In the genomic region with DNA sequence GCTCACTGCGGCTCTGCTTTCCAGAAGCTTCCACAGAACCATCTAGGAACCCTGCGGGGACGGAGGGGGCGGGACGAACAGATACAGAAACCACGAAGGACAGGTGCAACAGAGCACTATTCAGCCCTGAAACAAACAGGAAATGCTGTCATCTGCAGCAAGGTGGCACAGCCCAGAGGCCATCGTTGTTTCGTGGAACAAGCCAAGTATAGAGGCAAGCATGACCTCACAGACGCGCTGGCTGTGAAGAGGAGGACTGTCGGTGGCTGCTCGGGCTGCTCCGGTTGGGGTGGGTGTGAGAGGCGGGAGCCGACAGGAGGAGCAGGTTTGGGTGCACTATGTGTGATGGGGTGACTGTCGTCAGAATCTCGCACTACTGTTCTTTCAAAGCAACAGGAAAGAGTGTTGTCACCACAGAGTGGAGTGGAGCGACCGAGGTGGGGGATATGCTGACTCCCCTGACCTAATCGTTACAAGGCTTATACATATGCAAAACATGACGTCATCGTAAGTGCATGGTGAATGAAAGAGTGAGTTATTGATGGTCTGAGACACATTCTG, we compare ENCODE assay signal across 8 mouse cellular contexts. TPM values are rescaled to one million over a fixed set of nuclear protein-coding genes. Genes with fewer than 3 reads are reported as not detected.
DNase-seq lines count a peak whose midpoint lies in the region; ATAC-seq lines count a peak whose summit lies in the region.

No protein-coding gene starts in this region.

- no peak overlapping the region; the same call in 1 of the 2 replicates for H3K9ac ChIP-seq in kidney, embryonic 16.5 days (replicated peaks; ENCODE audit: low read length)
- H3K9ac ChIP-seq in intestine, embryonic 16.5 days (ENCODE audit: low read depth, low read length): no peak overlapping the region

- DNase-seq in kidney, adult 18-20 months: no peak
- no peak for DNase-seq in gastrocnemius, postnatal 4 days (ENCODE audit: low spot score in 2 of 2)
- no peak for DNase-seq in frontal cortex, adult 2 months (ENCODE audit: extremely low spot score in 1 of 2, low spot score in 1 of 2)
- no peak for DNase-seq in heart, postnatal 4 days

- H3K4me2 ChIP-seq in kidney, embryonic 16.5 days (replicated peaks; ENCODE audit: low read depth, low read length): peak overlapping the region; percentile 42
- peak overlapping the region; percentile 37 for H3K4me2 ChIP-seq in intestine, embryonic 16.5 days (ENCODE audit: low read depth, low read length)

- no peaks in the 10 kb centered on the region for H3K9me3 ChIP-seq in kidney, embryonic 16.5 days (ENCODE audit: low read length)
- H3K9me3 ChIP-seq in intestine, embryonic 16.5 days (ENCODE audit: control insufficient read depth, low read length): no peaks in the 10 kb centered on the region

- WGBS in kidney, embryonic 16.5 days: 17% methylated on average over 22 of the region's 22 CpGs
- WGBS in intestine, embryonic 16.5 days: 24% methylated on average over 22 of the region's 22 CpGs

- H3K36me3 ChIP-seq in kidney, embryonic 16.5 days (ENCODE audit: insufficient read depth, low read length): no peaks in the 10 kb centered on the region
- no peaks in the 10 kb centered on the region for H3K36me3 ChIP-seq in intestine, embryonic 16.5 days (ENCODE audit: control insufficient read depth, insufficient read depth, low read length)

- no peaks in the 10 kb centered on the region for H3K27me3 ChIP-seq in kidney, embryonic 16.5 days (ENCODE audit: insufficient read depth, low read length)
- no peaks in the 10 kb centered on the region for H3K27me3 ChIP-seq in intestine, embryonic 16.5 days (replicated peaks; ENCODE audit: control insufficient read depth, insufficient read depth, low read length)

- ATAC-seq in kidney, embryonic 16.5 days (ENCODE audit: low FRiP score, low TSS enrichment): peak; percentile 39; the same call in 1 of the 2 replicates
- peak; percentile 33 for ATAC-seq in common myeloid progenitor, adult 5-6 weeks (replicated peaks; ENCODE audit: low read depth, poor library complexity, severe bottlenecking)
- no peak for ATAC-seq in intestine, embryonic 16.5 days
- peak; percentile 59 for ATAC-seq in neutrophil, adult 5-6 weeks (ENCODE audit: extremely low read depth, insufficient number of reproducible peaks, low FRiP score, poor library complexity, severe bottlenecking)

- peak overlapping the region; percentile 4; the same call in 1 of the 2 replicates for H3K4me3 ChIP-seq in kidney, embryonic 16.5 days (ENCODE audit: low read length)
- H3K4me3 ChIP-seq in intestine, embryonic 16.5 days (ENCODE audit: low read length): peak overlapping the region; percentile 18; the same call in 1 of the 2 replicates

- no peak overlapping the region for H3K27ac ChIP-seq in kidney, embryonic 16.5 days (ENCODE audit: low read length)
- H3K27ac ChIP-seq in intestine, embryonic 16.5 days (ENCODE audit: low read length): no peak overlapping the region

- H3K4me1 ChIP-seq in kidney, embryonic 16.5 days (ENCODE audit: insufficient read depth, low read length): peaks cover 11% of the 10 kb centered on the region
- peaks cover 8% of the 10 kb centered on the region for H3K4me1 ChIP-seq in intestine, embryonic 16.5 days (ENCODE audit: control insufficient read depth, insufficient read depth, low read length)

RNA-seq across cellular contexts. Expression of gene Lmtk3, which starts 4.4 kb away (rescaled TPM):
- polyA plus RNA-seq in kidney, embryonic 16.5 days (2015; fragmentation: Nextera tagmentation; extraction: Ambion mirVana): 1.3 and 1.8 TPM in 2 replicates
- not detected in 2 replicates for total RNA-seq in common myeloid progenitor, adult 5-6 weeks (2017)
- polyA plus RNA-seq in intestine, embryonic 16.5 days (2015; fragmentation: Nextera tagmentation; extraction: Ambion mirVana): 0.47 and 0.51 TPM in 2 replicates
- not detected in 2 replicates for total RNA-seq in neutrophil, adult 5-6 weeks (2017)
- total RNA-seq in gastrocnemius, postnatal 4 days (2021): under 1 TPM; 0.54 to 0.65 TPM
- polyA plus RNA-seq in frontal cortex, adult 2 months (2012; rRNA removed): 170 and 198 TPM in 2 replicates
- under 1 TPM; 0.10 to 0.16 TPM for total RNA-seq in heart, postnatal 4 days (2021)

RNA-seq across cellular contexts. Expression of gene Sult2b1, which starts 5.3 kb away (rescaled TPM):
- 1.9 and 2.5 TPM in 2 replicates for polyA plus RNA-seq in kidney, embryonic 16.5 days (2015; fragmentation: Nextera tagmentation; extraction: Ambion mirVana)
- 0.37 TPM in 1 of 2 replicates, not detected in the other for total RNA-seq in common myeloid progenitor, adult 5-6 weeks (2017)
- polyA plus RNA-seq in intestine, embryonic 16.5 days (2015; fragmentation: Nextera tagmentation; extraction: Ambion mirVana): 3.9 and 4.8 TPM in 2 replicates
- 0.49 TPM in 1 of 2 replicates, not detected in the other for total RNA-seq in neutrophil, adult 5-6 weeks (2017)
- under 1 TPM in 1 of 2 experiments, not detected in 1; 0.60 TPM for total RNA-seq in gastrocnemius, postnatal 4 days (2021)
- polyA plus RNA-seq in frontal cortex, adult 2 months (2012; rRNA removed): 15.2 and 17.7 TPM in 2 replicates
- total RNA-seq in heart, postnatal 4 days (2021): not detected

RNA-seq across cellular contexts. Expression of gene Cyth2, which starts 35.2 kb away (rescaled TPM):
- polyA plus RNA-seq in kidney, embryonic 16.5 days (2015; fragmentation: Nextera tagmentation; extraction: Ambion mirVana): 125 and 126 TPM in 2 replicates
- total RNA-seq in common myeloid progenitor, adult 5-6 weeks (2017): 29.2 and 43.8 TPM in 2 replicates
- 77.1 and 78.2 TPM in 2 replicates for polyA plus RNA-seq in intestine, embryonic 16.5 days (2015; fragmentation: Nextera tagmentation; extraction: Ambion mirVana)
- 79.6 and 94.0 TPM in 2 replicates for total RNA-seq in neutrophil, adult 5-6 weeks (2017)
- total RNA-seq in gastrocnemius, postnatal 4 days (2021): 10 to 100 TPM; 56.1 to 61.5 TPM
- 158 and 167 TPM in 2 replicates for polyA plus RNA-seq in frontal cortex, adult 2 months (2012; rRNA removed)
- total RNA-seq in heart, postnatal 4 days (2021): 100 to 1,000 TPM; 105 to 107 TPM

RNA-seq across cellular contexts. Expression of gene Kcnj14, which starts 45.4 kb away (rescaled TPM):
- polyA plus RNA-seq in kidney, embryonic 16.5 days (2015; fragmentation: Nextera tagmentation; extraction: Ambion mirVana): 1.9 TPM in 2 replicates
- not detected in 2 replicates for total RNA-seq in common myeloid progenitor, adult 5-6 weeks (2017)
- polyA plus RNA-seq in intestine, embryonic 16.5 days (2015; fragmentation: Nextera tagmentation; extraction: Ambion mirVana): 0.65 and 0.78 TPM in 2 replicates
- total RNA-seq in neutrophil, adult 5-6 weeks (2017): 0.23 TPM in 1 of 2 replicates, not detected in the other
- under 1 TPM; 0.39 TPM for total RNA-seq in gastrocnemius, postnatal 4 days (2021)
- polyA plus RNA-seq in frontal cortex, adult 2 months (2012; rRNA removed): 2.1 and 2.6 TPM in 2 replicates
- total RNA-seq in heart, postnatal 4 days (2021): under 1 TPM; 0.34 to 0.38 TPM

RNA-seq across cellular contexts. Expression of gene Grwd1, which starts 51.6 kb away (rescaled TPM):
- polyA plus RNA-seq in kidney, embryonic 16.5 days (2015; fragmentation: Nextera tagmentation; extraction: Ambion mirVana): 87.4 and 87.9 TPM in 2 replicates
- 26.9 and 27.6 TPM in 2 replicates for total RNA-seq in common myeloid progenitor, adult 5-6 weeks (2017)
- 57.0 and 63.0 TPM in 2 replicates for polyA plus RNA-seq in intestine, embryonic 16.5 days (2015; fragmentation: Nextera tagmentation; extraction: Ambion mirVana)
- total RNA-seq in neutrophil, adult 5-6 weeks (2017): 7.2 and 11.2 TPM in 2 replicates
- 10 to 100 TPM; 17.4 to 18.0 TPM for total RNA-seq in gastrocnemius, postnatal 4 days (2021)
- polyA plus RNA-seq in frontal cortex, adult 2 months (2012; rRNA removed): 17.9 TPM in 2 replicates
- 10 to 100 TPM; 19.3 to 19.9 TPM for total RNA-seq in heart, postnatal 4 days (2021)
